Mouse (Mus musculus) lung, embryonic 15.5 days (tissue): Measurements from ENCODE around the gene Ntn1. TPM values are rescaled to one million over a fixed set of nuclear protein-coding genes. Genes with fewer than 3 reads are reported as not detected.

Experiments
- microRNA-seq: library from miRNA; unstranded; fragments of <30 nt; microRNA quantifications from one replicate; pipeline ENCODE4, GENCODE M21; 2016
- polyA plus RNA-seq: library from polyadenylated mRNA; unstranded; fragments of >200 nt; fragmentation: Nextera tagmentation; extraction: Ambion mirVana; gene quantifications from 2 replicates; pipeline ENCODE4 v1.2.1, GENCODE M21; 2015

Ntn1 gene
- polyA plus RNA-seq, 1 experiment from 2014 or later = 4.0 TPM

Small RNAs within 50 kb of the gene (microRNA-seq; reads per million reads assigned to microRNA genes)
- not detected for gene Mir6406

Other genes starting within 250 kb of the Ntn1 start
- gene Pik3r5, start 31.3 kb upstream of the Ntn1 start, polyA plus RNA-seq = 0.18 and 0.71 TPM in 2 replicates
- 6.3 and 7.3 TPM in 2 replicates for gene Pik3r6, start 102.2 kb upstream of the Ntn1 start, polyA plus RNA-seq
- gene Mfsd6l, start 155.4 kb upstream of the Ntn1 start, polyA plus RNA-seq = 2.4 and 3.1 TPM in 2 replicates
- gene Ccdc42, start 186.2 kb upstream of the Ntn1 start, polyA plus RNA-seq = 0.66 and 0.94 TPM in 2 replicates